Mouse (Mus musculus) cerebellum, adult 9-11 months (tissue): ENCODE data around the gene Wfdc2.
"Not testable (repeated sequence)": the region's sequence is repeated elsewhere in the genome, so short reads cannot be mapped to it uniquely, and the experiment has no call there.

Experiments
- DNase-seq: peaks from one replicate; pipeline ENCODE4 v3.0.0; 2022

Gene Wfdc2

DNA sequence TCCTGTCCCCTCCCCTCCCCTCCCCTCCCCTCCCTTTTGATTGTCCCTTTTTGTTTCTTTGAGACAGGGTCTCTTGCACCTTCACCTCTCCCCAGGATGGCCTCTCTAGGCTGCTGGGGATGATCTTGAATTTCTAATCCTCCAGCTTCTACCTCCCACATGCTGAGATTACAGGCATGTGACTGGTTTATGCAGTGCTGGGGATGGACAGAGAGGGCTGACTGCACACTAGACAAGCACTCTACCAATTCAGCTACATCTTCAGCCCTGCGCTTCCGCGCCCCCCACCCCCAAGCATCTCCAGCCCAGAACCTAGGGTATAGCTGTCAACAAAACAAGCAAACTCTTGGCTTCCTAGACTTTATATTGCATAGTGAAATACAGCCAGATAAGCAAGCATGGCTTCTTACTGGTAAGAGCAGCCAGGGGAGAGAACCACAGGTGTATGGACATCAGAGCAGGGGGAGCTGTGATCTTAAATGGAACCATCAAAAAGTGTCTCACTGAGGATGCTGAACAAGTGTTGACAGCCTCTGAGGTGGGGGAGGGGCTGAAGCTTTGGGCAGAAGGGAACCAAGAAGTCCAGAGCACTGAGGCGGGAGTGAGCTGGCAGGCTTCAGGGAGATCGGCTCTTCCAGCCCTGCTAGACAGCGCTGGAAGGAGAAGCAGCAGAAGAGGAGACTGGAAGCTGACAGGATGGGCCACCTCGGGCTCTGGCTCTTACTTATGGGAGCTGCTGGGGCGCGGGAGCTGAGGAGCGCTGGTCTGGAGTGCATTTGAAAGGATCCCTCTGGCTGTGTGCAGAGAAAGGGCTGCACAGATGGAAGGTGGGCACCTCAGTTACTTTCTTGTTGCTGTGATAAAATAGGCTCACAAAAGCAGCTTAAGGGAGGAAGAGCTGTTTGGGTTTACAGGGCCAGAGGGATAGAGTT, 12.0 kb upstream of the Wfdc2 start:
- DNase-seq: no peak

DNA sequence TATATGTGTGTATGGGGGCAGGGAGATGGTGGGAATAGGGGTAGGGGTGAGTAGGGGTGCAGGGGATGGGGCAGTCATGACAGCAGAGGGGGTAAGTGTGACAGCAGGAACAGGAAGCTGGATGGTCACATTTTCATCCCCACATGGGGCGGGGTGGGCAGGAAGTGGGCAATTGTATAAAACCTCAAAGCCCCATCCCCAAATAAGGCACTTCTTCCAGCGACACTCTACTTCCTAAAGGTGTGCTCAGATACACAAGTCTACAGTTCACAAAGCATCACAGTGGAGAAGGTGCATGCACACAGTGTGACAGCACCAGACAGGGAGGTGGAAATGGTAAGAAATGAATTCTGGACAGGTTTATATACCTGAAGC, 11.3 kb upstream of the Wfdc2 start:
- no peak for DNase-seq

DNA sequence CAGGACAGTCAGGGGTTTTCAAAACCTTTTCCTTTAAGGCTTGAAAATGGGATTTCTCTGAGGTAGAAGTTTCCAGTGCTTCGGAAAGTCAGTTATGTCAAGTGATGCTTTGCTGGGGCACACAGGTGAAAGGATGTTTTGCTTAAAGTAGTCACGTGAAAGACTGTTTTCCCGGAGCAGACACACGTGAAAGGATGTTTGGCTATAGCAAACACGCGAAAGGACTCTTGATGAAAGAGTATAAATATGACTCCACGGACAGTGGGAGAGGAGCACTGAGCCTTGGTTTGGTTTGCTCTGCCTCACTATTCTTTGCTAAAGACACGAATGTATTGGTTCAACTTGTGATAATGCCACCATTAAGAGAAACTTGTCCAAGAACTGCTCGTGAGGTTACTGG, 10.7 kb upstream of the Wfdc2 start:
- DNase-seq: no peak

DNA sequence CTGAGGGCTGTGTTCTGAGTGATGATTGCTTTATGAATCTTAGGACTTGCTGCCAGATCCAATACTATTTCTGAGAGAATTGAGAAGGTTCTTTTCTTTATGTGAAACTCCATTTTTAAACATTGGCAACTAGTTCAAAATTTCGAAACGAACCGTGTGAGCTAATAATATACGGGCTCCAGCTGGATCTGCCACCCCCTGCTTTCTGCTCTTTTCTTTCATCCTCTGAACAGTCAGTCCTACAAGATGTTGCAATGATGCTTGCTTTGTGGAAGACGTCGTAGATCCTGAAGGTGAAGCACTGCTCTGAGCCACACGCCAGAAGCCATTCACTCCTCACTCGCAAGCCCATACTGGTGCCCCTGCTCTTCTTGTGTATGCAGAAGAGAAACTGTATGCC, 3.8 kb upstream of the Wfdc2 start:
- no peak for DNase-seq

DNA sequence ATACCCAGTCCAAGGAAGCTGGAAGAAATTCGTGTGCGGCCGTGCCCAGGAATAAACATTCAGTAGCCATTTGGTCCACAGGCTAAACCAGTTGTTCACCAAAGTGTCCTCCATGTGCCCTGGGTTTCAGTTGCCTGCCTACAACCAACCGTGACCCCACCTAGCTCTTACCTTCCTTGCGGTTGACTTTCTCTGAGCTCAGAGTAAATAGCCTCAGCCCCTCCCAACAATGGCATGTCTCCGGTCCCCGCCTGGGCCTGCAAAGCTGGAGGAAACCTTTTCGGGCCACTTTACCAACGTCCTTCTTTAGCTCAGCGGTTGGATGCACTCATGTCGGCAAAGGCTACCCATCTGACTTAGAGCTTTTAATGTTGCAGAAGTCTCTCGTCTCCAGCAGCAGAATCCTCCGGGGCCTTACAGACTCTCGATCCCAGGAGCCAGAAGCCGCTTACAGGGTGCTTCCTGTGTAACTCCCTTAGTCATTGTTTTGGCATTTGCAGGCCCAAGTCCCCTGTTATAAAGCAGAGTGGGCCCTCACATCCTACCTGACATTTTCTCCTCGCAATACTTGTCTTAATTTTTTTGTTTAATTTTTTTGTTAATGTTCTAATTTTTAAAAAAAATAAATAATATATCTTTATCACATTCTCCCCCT, 3.1 kb upstream of the Wfdc2 start:
- DNase-seq: no peak

DNA sequence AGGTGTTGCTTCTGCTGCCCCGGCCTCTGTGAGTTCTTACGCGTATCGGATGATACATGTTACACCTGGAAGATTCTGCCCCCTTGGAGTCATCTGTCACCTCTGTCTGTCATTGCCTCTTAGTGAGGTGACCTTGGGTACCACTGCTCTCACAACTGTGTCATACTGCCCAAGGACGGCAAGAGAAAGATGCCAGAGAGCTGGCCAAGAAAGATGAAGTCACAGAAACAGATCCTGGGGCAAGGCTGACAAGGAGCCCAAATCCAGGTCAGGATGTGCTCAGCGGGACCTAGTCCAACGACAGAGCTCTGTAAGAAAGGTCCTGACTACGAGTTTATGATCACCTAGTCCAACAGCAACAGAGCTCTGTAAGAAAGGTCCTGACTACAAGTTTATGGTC, 2.1 kb upstream of the Wfdc2 start:
- no peak for DNase-seq

DNA sequence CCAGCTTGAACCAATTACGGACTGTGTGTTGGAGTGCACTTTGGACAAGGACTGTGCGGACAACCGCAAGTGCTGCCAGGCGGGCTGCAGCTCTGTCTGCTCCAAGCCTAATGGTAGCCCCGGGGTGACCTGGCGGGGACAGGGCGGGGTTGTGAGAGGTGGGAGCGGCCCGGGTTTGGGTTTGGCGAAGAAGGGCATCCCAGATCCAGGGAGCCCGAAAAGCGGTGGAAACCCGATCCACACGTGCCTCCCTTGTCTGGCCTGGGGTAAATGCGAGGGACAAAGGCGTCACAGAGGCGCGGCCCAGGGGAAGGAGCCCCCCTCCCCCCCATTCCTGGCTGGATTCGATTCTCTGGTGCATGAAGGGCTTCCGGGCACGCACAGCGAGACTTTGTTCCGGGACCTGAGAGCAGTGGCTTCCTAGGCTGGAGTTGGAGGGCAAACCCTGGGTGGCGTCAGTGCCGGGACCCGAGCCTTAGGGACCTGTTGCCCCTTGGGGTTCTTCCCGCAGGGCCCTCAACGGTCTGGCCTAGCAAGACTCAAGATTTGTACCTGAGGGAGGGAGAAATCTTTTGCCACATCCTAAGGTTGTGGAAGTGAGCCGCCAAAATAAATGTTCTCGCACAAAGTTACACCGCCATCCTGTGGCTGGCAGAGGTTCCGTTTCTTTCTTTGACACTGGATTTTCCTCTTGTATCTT, 1.3 kb downstream of the Wfdc2 start:
- no peak for DNase-seq

DNA sequence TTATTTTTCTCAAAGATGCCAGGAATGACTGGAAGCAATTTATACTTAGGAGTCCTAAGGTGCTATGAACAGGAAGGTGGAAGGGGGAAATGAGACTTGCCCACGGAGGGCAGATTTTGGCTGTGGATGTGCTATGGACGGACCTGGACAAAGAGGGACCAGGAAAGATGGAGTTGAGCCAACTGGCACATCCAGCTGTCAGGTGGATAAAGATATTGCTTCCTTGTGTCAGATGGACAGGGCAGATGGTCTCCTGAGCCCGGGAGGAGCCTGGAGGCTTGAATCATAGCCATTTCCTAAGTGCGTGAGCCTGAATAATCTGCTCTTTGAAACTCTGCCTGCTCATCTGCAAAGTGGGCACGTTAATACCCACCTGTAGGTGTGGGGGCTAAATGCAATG, 2.1 kb downstream of the Wfdc2 start:
- DNase-seq: no peak

DNA sequence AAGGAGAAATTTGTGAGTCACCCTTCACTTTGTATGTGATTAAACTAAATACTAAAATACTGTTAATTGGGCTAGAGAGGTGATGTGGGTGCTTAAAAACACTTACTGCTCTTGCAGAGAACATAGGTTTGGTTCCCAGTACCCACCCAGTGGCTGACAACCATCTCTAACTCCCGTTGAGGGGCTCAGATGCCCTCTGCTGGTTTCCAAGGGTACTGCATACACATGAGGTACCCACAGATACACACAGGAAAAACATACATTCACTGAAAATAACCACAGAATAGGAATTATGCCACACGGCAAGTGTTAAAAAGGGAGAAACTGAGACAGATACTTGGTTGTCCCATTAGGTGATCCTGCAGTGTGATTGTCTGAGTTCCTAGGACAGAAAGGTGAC, 4.8 kb downstream of the Wfdc2 start:
- no peak for DNase-seq

DNA sequence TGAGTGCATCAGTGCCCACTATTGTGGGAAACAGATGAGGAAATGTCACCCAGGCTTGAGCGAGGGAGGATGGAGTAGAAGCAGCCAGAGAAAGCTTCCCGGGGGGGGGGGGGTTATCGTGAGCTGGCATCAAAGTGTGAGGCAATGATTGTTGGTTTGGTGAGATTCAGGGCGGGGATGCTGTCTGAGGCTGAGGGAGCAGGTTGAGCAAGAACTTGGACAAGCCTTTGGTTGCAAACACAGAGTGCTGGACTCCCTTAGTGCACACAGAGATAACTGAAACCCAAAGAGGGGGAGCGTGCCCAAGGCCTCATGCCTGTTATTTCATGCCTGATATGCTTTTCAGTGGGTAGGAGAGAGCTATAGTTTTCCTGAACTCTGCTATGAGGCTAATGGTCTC, 5.2 kb downstream of the Wfdc2 start:
- no peak for DNase-seq

DNA sequence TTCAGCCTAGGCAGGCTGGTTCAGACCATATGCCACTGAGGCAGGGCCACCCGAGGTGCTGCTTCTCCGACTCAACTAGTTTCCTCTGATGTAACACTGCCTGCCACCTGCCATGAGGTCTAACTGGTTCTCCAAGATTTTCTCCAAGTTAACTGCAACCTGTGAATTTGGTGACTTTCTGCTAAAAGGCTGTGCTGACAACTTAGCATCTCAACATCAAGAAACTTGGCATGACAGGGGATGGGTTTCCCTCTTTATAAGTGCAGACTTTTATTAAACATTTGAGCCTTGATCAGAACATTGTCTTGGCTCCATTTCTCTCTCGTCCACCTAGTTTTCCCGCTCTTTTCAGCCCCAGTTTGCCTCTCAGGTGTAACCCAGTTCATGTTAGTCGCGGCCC, 11.1 kb downstream of the Wfdc2 start, which contains the start of gene Spint3:
Gene Spint3, minus strand, starts transcription at position 101 of the 400 bp plus-strand sequence.
- not testable (repeated sequence) for DNase-seq

DNA sequence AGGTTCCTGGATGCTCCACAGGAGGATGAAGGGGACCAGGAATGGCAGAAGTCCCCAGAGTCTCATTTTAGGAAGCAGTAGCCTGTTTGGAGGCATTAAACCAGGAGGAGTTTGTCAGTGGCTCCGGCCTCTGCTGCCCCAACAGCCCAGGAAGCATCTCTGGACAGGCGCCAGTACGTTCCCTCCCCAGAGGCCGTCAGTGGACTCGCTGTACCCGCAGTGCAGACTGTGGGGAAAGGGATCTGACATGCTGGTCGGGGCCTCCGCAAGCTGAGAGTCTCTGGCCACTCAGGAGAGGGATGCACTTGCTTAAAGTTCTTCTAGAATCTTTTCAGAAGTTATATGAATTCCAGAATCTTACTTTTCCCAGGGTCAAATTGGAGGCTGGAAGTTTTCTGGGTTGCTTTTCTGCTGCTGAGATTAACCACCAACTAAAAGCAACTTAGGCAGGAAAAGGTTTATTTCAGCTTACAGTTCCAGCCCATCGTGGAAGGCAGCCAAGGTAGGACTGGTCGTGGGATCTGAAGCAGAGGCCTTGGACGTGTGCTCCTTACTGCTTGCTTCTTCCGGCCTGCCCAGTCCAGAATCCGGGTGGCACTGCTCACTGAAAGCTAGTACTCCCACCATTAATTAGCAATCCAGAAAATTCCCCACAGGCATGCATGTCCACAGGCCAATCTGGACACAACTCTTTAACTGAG, 23.0 kb downstream of the Wfdc2 start, which contains the start of gene Wfdc6a:
Gene Wfdc6a, minus strand, starts transcription at position 423 of the 701 bp plus-strand sequence.
- not testable (repeated sequence) for DNase-seq

DNA sequence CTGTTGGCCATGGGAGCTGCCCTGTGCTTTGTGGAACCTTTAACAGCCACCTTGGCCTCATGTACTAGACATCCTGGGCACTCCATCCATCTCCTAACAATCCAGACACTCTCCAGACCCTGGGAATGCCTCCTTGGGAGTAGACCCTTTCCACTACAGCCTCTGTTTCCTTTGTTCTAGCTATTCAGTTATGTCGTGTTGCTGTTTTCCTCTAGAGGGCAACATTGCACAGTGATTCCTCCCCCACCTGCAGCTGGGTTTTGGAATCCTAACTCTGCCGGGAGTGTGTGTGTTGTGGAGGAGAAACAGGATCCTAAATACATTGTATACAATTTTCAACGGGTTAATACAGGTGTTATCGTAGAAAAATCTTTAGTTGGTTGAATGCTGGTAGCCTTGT, 29.8 kb downstream of the Wfdc2 start:
- DNase-seq: no peak

DNA sequence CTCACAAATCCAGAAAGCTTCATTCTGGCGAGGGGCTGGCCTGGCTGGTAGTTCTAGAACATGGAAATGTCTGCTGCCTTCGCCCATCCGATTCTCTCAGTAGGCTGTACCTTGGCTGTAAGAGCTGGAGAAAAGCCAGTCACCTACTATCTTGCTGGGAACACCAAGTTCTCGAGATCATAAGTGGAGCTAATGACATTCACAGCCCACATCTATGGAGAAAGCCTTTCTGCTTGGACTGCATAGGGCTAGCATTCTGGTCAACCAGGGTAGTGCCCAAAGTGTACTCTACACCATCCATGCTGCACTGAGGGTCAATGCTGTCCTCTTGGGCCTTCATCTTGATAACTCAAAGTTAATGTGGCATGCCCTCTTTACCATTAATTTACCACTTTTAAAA, 31.3 kb downstream of the Wfdc2 start, which contains the start of gene Eppin:
Gene Eppin, minus strand, starts transcription at position 101 of the 400 bp plus-strand sequence.
- no peak for DNase-seq

DNA sequence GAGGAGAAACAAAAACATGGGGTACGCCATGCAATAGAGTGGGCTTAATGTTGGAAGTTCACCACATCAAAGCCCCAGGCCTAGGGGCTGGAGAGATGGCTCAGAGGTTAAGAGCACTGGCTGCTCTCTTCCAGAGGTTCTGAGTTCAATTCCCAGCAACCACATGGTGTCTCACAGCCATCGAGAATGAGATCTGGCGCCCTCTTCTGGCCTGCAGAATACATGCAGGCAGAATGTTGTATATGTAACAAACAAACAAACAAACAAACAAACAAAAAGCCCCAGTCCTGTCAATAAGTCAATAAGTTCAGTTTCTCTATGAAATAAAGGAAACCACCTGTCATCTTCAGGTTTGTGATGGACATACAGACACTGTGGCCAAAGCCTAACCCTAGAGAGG, 38.0 kb downstream of the Wfdc2 start:
- DNase-seq: no peak

DNA sequence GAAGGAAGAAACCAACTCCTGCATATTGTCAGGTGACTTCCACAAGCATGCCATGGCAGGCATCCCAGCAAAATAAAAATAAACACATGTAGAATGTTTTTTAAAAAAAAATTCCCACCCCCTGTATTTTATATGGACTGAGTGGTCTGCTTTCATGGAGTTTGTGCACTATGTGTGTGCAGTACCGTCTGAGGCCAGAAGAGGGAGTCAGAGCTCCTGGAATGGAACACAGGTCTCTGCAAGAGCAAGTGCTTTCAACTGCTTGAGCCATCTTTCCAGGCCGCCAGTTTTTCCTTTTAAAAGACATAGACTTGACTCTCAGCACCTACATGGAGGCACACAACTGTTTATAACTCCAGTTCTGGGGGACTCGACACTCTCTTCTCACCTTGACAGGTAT, 41.3 kb downstream of the Wfdc2 start:
- DNase-seq: no peak

DNA sequence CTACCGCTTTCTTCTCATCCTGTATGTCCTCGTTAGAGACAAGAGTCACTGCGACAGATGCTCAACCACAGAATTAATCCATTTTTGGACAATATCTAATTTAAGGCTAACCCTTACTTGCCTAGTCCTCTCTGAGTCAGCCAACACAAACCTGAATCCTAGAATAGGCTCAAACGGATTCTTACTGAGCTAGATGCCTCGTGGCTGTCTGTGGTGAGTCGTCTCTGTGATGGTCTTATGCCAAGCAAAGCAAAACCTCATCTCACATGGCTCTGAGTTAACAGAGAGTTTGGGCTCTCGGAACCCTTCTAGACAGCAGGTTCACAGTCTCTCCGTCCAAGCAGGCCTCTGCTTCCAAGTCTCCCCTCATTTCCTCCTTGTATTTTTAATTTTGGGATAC, 42.2 kb downstream of the Wfdc2 start:
- no peak for DNase-seq

DNA sequence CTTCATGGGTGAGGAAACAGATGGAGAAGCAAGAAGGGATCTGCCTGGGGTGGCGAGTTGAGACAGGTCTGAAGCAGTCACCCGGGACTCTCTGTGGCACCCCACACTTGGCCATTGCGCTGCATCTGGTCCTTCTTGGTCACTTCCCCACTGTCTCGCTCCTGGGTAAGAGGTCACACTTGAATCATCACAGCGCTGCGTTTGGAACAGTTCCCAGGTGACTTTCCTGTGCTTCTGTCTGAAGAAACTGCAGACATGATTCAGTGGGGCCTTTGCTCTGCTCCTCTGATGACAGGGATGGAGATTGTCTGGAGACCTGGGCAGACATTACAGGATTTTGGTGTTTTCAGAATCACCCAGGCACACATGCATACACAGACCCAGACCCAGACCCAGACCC, 46.6 kb downstream of the Wfdc2 start:
- no peak for DNase-seq

DNA sequence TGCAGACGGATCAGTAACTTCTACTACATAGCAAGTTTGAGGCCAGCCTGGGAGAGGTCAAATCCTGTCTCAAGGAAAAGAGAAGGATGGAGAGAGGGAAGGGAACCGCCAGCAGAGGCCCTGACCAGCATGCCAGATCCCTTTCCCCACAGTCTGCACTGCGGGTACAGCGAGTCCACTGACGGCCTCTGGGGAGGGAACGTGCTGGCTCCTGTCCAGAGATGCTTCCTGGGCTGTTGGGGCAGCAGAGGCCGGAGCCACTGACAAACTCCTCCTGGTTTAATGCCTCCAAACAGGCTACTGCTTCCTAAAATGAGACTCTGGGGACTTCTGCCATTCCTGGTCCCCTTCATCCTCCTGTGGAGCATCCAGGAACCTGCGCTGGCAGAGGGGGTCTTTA, 51.3 kb downstream of the Wfdc2 start, which contains the start of the genes Wfdc6b and Wfdc8:
Gene Wfdc6b, plus strand, starts transcription at position 52 of the 400 bp plus-strand sequence.
Gene Wfdc8, minus strand, starts transcription at position 156 of the 400 bp plus-strand sequence.
- not testable (repeated sequence) for DNase-seq

DNA sequence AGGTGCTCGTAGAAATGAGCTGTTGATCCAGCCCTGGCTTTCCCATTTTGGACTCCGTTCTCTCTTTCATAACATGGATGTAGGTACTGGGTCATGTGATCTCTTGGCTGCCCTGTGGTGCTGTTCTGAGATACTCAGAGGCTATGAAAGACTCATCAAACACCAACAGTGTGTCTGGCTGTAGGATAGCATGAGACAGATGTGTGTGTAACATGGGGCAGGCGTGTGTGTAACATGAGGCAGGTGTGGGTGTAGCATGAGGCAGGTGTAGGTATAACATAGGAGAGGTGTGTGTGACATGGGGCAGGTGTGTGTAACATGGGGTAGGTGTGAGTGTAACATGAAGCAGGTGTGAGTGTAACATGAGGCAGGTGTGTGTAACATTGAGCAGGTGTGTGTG, 53.2 kb downstream of the Wfdc2 start:
- DNase-seq: no peak
